ENCODE assay signal across 26 mouse cellular contexts in the genomic region with DNA sequence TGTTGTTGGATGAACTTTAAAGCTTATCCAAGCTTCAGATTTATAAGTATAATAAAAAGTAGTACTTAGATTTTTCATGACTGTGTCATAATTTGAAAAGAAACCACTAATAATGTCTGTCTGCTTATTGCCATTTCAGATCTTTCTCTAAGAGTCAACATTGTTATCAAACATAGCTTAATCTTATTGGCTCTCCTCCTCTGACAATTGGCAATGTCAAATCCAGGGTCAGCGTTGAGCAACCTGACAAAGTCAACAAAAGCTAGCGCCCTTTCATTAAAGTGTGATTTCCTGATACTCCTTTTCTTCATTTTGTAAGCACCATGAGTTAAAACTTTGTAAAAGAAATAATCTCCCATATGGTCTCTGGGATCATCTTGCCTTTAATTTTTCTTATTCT.
"Had no signal": no experiment of that assay in that cellular context is flagged by ENCODE, and none has a peak within 500 bp of the region (broad histone marks: within the 10 kb centered on the region; RNA-seq: fewer than 3 reads in every experiment).

No protein-coding gene starts in this region.

- H3K4me2 ChIP-seq: heart, embryonic 12.5 days; hindbrain, embryonic 12.5 days; hindbrain, embryonic 14.5 days; kidney, embryonic 15.5 days; limb, embryonic 13.5 days; limb, embryonic 15.5 days; liver, embryonic 12.5 days had no signal

- H3K4me3 ChIP-seq: gastrocnemius, adult 2 months; heart, embryonic 10.5 days; heart, embryonic 12.5 days; hindbrain, embryonic 10.5 days; hindbrain, embryonic 12.5 days; kidney, embryonic 15.5 days; limb, embryonic 13.5 days; limb, embryonic 15.5 days; liver, embryonic 12.5 days had no signal

- ATAC-seq: hindbrain, embryonic 16.5 days; inflammation-experienced regulatory T-cells, adult 6 months; liver, embryonic 12.5 days had no signal

- H3K27me3 ChIP-seq: heart, embryonic 12.5 days; hindbrain, embryonic 12.5 days; kidney, embryonic 15.5 days; limb, embryonic 13.5 days; limb, embryonic 15.5 days; liver, embryonic 12.5 days had no signal

- H3K9me3 ChIP-seq: heart, embryonic 10.5 days; heart, embryonic 12.5 days; hindbrain, embryonic 10.5 days; hindbrain, embryonic 12.5 days; kidney, embryonic 15.5 days; limb, embryonic 13.5 days; limb, embryonic 15.5 days; liver, embryonic 12.5 days had no signal

- H3K36me3 ChIP-seq: heart, embryonic 10.5 days; heart, embryonic 12.5 days; hindbrain, embryonic 10.5 days; hindbrain, embryonic 12.5 days; kidney, embryonic 15.5 days; limb, embryonic 13.5 days; limb, embryonic 15.5 days; liver, embryonic 12.5 days had no signal

- DNase-seq: gastrocnemius, adult 2 months; gastrocnemius, postnatal 10 days; gastrocnemius, postnatal 25 days; heart, adult 18-20 months; heart, postnatal 10 days; heart, postnatal 4 days; kidney, adult 11 months; kidney, adult 2 months; kidney, adult 9 months; kidney, postnatal 14 days; kidney, postnatal 36 days; layer of hippocampus, adult 9-11 months; layer of hippocampus, postnatal 36 days; left cerebral cortex, postnatal 4 days had no signal

- H3K27ac ChIP-seq: gastrocnemius, adult 2 months; heart, embryonic 10.5 days; hindbrain, embryonic 10.5 days; hindbrain, embryonic 12.5 days; hindbrain, embryonic 14.5 days; kidney, embryonic 15.5 days; kidney, postnatal 0 days; limb, embryonic 13.5 days; limb, embryonic 15.5 days; liver, embryonic 12.5 days had no signal

- H3K4me1 ChIP-seq: heart, embryonic 10.5 days; heart, embryonic 12.5 days; hindbrain, embryonic 10.5 days; hindbrain, embryonic 12.5 days; kidney, embryonic 15.5 days; limb, embryonic 13.5 days; limb, embryonic 15.5 days; liver, embryonic 12.5 days had no signal

- H3K9ac ChIP-seq: heart, embryonic 12.5 days; hindbrain, embryonic 12.5 days; hindbrain, embryonic 14.5 days; kidney, embryonic 15.5 days; limb, embryonic 13.5 days; limb, embryonic 15.5 days; liver, embryonic 12.5 days had no signal
